Mouse (Mus musculus) heart, adult 2 months (tissue): Measurements from ENCODE around the gene Cyp2d26.

ENCODE experiments used
- CTCF ChIP-seq: fragments of 200-600 bp; IDR thresholded peaks from 2 replicates; pipeline ENCODE4 v1.8.1; 2022; ENCODE audit warnings: antibody characterized with exemption, mild to moderate bottlenecking, moderate library complexity
- POLR2A ChIP-seq: fragments of 200-500 bp; IDR thresholded peaks from 2 replicates; pipeline ENCODE4 v1.6.1; 2011; ENCODE audit warnings: mild to moderate bottlenecking, low read depth, low read length, control low read depth; ENCODE audit not compliant: insufficient read depth

GRCm38 (mm10) chr15:82784581-82784980 is 9.5 kb downstream of the Cyp2d26 start:
- TF ChIP-seq CTCF: no peak
- no peak for TF ChIP-seq POLR2A
